Mouse (Mus musculus) splenic B cell, adult 2 months (primary cell): ENCODE measurements around the gene Atp6v1fnb.

ENCODE experiments used
- DNase-seq: peaks from one replicate; pipeline ENCODE4 v3.0.0-alpha.2; 2011; ENCODE audit warnings: low read depth, low spot score
- H3K27me3 ChIP-seq: 2 replicates; pipeline ENCODE4 v1.6.1; 2012; ENCODE audit warnings: mild to moderate bottlenecking, low read length, moderate library complexity, mixed read lengths; ENCODE audit not compliant: control insufficient read depth, poor library complexity, insufficient read depth, severe bottlenecking
- H3K36me3 ChIP-seq: 2 replicates; pipeline ENCODE4 v1.6.1; 2012; ENCODE audit warnings: mild to moderate bottlenecking, low read length, moderate library complexity, mixed read lengths; ENCODE audit not compliant: control insufficient read depth, poor library complexity, insufficient read depth, severe bottlenecking

Atp6v1fnb gene

GRCm38 (mm10) chr6:29494101-29494500 lies 22.9 kb downstream of the Atp6v1fnb start:
- no peak for DNase-seq
- Histone ChIP-seq H3K27me3 (no peaks in the 10 kb centered on the region), H3K36me3 (no peaks in the 10 kb centered on the region)

- DNase-seq, result no peak
- no peaks in the 10 kb centered on the region for H3K27me3 ChIP-seq
- no peaks in the 10 kb centered on the region for H3K36me3 ChIP-seq
Measured at GRCm38 (mm10) chr6:29496270-29496669, 25.0 kb downstream of the Atp6v1fnb start.

GRCm38 (mm10) chr6:29497791-29498190 lies 26.6 kb downstream of the Atp6v1fnb start:
- no peaks in the 10 kb centered on the region for H3K36me3 ChIP-seq
- DNase-seq, result no peak
- H3K27me3 ChIP-seq, result no peaks in the 10 kb centered on the region

- DNase-seq, result no peak
- no peaks in the 10 kb centered on the region for H3K36me3 ChIP-seq
- no peaks in the 10 kb centered on the region for H3K27me3 ChIP-seq
Measured at GRCm38 (mm10) chr6:29500177-29500576, 28.9 kb downstream of the Atp6v1fnb start.

- H3K27me3 ChIP-seq, result no peaks in the 10 kb centered on the region
- H3K36me3 ChIP-seq, result no peaks in the 10 kb centered on the region
- DNase-seq, result no peak
Measured at GRCm38 (mm10) chr6:29500810-29501209, 29.6 kb downstream of the Atp6v1fnb start.

- H3K36me3 ChIP-seq, result no peaks in the 10 kb centered on the region
- 0 out of 2 replicates have a peak, but pooled peaks cover 2% of the 10 kb centered on the region for H3K27me3 ChIP-seq
- DNase-seq, result peak; percentile 29
Measured at GRCm38 (mm10) chr6:29501599-29501998, 30.4 kb downstream of the Atp6v1fnb start.

- Histone ChIP-seq H3K27me3 (peaks cover 4% of the 10 kb centered on the region; the same call in 1 of the 2 replicates), H3K36me3 (no peaks in the 10 kb centered on the region)
- DNase-seq, result peak; percentile 38
Measured at GRCm38 (mm10) chr6:29505493-29505892, 34.3 kb downstream of the Atp6v1fnb start.

GRCm38 (mm10) chr6:29506834-29507233 lies 35.6 kb downstream of the Atp6v1fnb start:
- H3K27me3 ChIP-seq, result peaks cover 4% of the 10 kb centered on the region; the same call in 1 of the 2 replicates
- no peaks in the 10 kb centered on the region for H3K36me3 ChIP-seq
- DNase-seq, result no peak

- H3K36me3 ChIP-seq, result no peaks in the 10 kb centered on the region
- peak; percentile 27 for DNase-seq
Measured at GRCm38 (mm10) chr6:29507447-29508309, 36.4 kb downstream of the Atp6v1fnb start, which contains the start of gene Kcp. TSS of gene Kcp (minus strand) at chr6:29507952.

GRCm38 (mm10) chr6:29509086-29509485 lies 37.8 kb downstream of the Atp6v1fnb start:
- DNase-seq, result no peak
- peaks cover 4% of the 10 kb centered on the region; the same call in 1 of the 2 replicates for H3K27me3 ChIP-seq
- no peaks in the 10 kb centered on the region for H3K36me3 ChIP-seq

More at GRCm38 (mm10) chr6:29507447-29508309, 36.4 kb downstream of the Atp6v1fnb start, which contains the start of gene Kcp:
- peaks cover 4% of the 10 kb centered on the region; the same call in 1 of the 2 replicates for H3K27me3 ChIP-seq

GRCm38 (mm10) chr6:29513284-29513683 lies 42.0 kb downstream of the Atp6v1fnb start:
- H3K27me3 ChIP-seq, result no peaks in the 10 kb centered on the region
- DNase-seq, result peak; percentile 67
- H3K36me3 ChIP-seq, result no peaks in the 10 kb centered on the region

- no peaks in the 10 kb centered on the region for H3K27me3 ChIP-seq
- no peaks in the 10 kb centered on the region for H3K36me3 ChIP-seq
- DNase-seq, result peak; percentile 91
Measured at GRCm38 (mm10) chr6:29517139-29517538, 45.9 kb downstream of the Atp6v1fnb start.

GRCm38 (mm10) chr6:29522626-29523300 lies 51.5 kb downstream of the Atp6v1fnb start:
- DNase-seq, result no peak
- Histone ChIP-seq H3K27me3 (no peaks in the 10 kb centered on the region), H3K36me3 (no peaks in the 10 kb centered on the region)
